Mouse (Mus musculus) CD4-positive, CD25-positive, alpha-beta regulatory T cell, adult 9 weeks (primary cell): ENCODE measurements around the gene Themis. TPM values are rescaled to one million over a fixed set of nuclear protein-coding genes. Genes with fewer than 3 reads are reported as not detected.

ENCODE experiments used
- polyA plus RNA-seq: library from polyadenylated mRNA; unstranded; fragments of 100-300 nt; shearing (Covaris generic); gene quantifications from one replicate; pipeline ENCODE4 v1.2.1, GENCODE M21; 2017

The Themis gene
- polyA plus RNA-seq: 75.0 TPM

GRCm38 (mm10) chr10:28668261-28668660, at the start of gene Themis:
TSS of gene Themis (plus strand) at chr10:28668360.

